Comparison of ENCODE assay signal across 8 mouse cellular contexts in the genomic region with DNA sequence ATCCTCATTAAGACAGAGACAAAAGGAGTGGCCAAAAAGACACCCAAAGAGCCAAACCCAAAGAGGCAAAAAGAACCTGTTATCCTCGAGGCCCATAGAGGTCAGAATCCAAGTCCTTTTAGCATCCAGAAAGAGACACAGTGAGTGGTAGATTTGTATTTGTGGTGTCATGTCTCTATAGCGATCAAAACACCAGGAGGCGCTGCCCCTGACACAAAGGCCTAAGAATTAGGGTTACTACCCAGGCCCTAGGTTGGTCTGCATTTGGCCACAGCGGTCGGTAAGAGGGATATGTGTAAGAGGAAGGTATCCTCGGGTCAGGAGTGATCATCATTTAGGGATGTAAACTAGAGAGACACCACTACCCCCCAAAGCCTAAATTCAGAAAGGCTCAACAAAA. TPM values are rescaled to one million over a fixed set of nuclear protein-coding genes. Genes with fewer than 3 reads are reported as not detected.
A peak's percentile ranks its signal among the peaks of the same experiment; 100 is the strongest.
DNase-seq lines count a peak whose midpoint lies in the region; ATAC-seq lines count a peak whose summit lies in the region.

No protein-coding gene starts in this region.

- 0 out of 2 replicates have a peak, but pooled peaks cover 4% of the 10 kb centered on the region for H3K36me3 ChIP-seq in kidney, embryonic 15.5 days
- no peaks in the 10 kb centered on the region for H3K36me3 ChIP-seq in neural tube, embryonic 13.5 days

- H3K27me3 ChIP-seq in kidney, embryonic 15.5 days, result no peaks in the 10 kb centered on the region
- H3K27me3 ChIP-seq in neural tube, embryonic 13.5 days, result no peaks in the 10 kb centered on the region

- H3K9me3 ChIP-seq in kidney, embryonic 15.5 days (replicated peaks), result no peaks in the 10 kb centered on the region
- no peaks in the 10 kb centered on the region for H3K9me3 ChIP-seq in neural tube, embryonic 13.5 days

- ATAC-seq in kidney, embryonic 15.5 days (replicated peaks; ENCODE audit: low FRiP score), result no peak
- ATAC-seq in neural tube, embryonic 13.5 days (ENCODE audit: low read depth), result no peak

- H3K4me2 ChIP-seq in kidney, embryonic 15.5 days, result peak overlapping the region; percentile 98
- H3K4me2 ChIP-seq in neural tube, embryonic 13.5 days, result peak overlapping the region; percentile 84

- H3K9ac ChIP-seq in kidney, embryonic 15.5 days, result no peak overlapping the region
- no peak overlapping the region for H3K9ac ChIP-seq in neural tube, embryonic 13.5 days

- peaks cover 26% of the 10 kb centered on the region for H3K4me1 ChIP-seq in kidney, embryonic 15.5 days
- H3K4me1 ChIP-seq in neural tube, embryonic 13.5 days (replicated peaks), result peaks cover 25% of the 10 kb centered on the region

- H3K27ac ChIP-seq in kidney, embryonic 15.5 days, result no peak overlapping the region
- H3K27ac ChIP-seq in neural tube, embryonic 13.5 days (replicated peaks), result no peak overlapping the region

- no peak for DNase-seq in kidney, postnatal 10 days
- peak; percentile 65 for DNase-seq in c-Kit-positive CD71-positive TER-119-negative erythroid progenitor cells, embryonic 14.5 days (ENCODE audit: low read depth)
- peak; percentile 60 for DNase-seq in induced T-regulatory cell, adult 2 months (ENCODE audit: low read depth)
- DNase-seq in right cerebral cortex, postnatal 10 days (ENCODE audit: low spot score in 2 of 2), result no peak
- no peak for DNase-seq in urinary bladder, adult 18-20 months (ENCODE audit: low spot score in 2 of 2)
- no peak for DNase-seq in testis, postnatal 14 days (ENCODE audit: low spot score)

- WGBS in kidney, embryonic 15.5 days, result 31% methylated on average over 6 of the region's 6 CpGs
- WGBS in neural tube, embryonic 13.5 days, result 25% methylated on average over 6 of the region's 6 CpGs

- H3K4me3 ChIP-seq in kidney, embryonic 15.5 days (replicated peaks), result peak overlapping the region; percentile 67
- H3K4me3 ChIP-seq in neural tube, embryonic 13.5 days, result peak overlapping the region; percentile 61

RNA-seq across cellular contexts. Expression of gene Bloc1s3, which starts 1.8 kb away (rescaled TPM):
- 2.3 and 2.6 TPM in 2 replicates for polyA plus RNA-seq in kidney, embryonic 15.5 days (2015; fragmentation: Nextera tagmentation; extraction: Ambion mirVana)
- 3.5 and 3.6 TPM in 2 replicates for polyA plus RNA-seq in neural tube, embryonic 13.5 days (2015; fragmentation: Nextera tagmentation; extraction: Ambion mirVana)

RNA-seq across cellular contexts. Expression of gene Trappc6a, which starts 1.9 kb away (rescaled TPM):
- polyA plus RNA-seq in kidney, embryonic 15.5 days (2015; fragmentation: Nextera tagmentation; extraction: Ambion mirVana), result 76.2 and 81.2 TPM in 2 replicates
- polyA plus RNA-seq in neural tube, embryonic 13.5 days (2015; fragmentation: Nextera tagmentation; extraction: Ambion mirVana), result 46.4 and 49.0 TPM in 2 replicates

RNA-seq across cellular contexts. Expression of gene Nkpd1, which starts 11.3 kb away (rescaled TPM):
- 0.10 and 0.15 TPM in 2 replicates for polyA plus RNA-seq in kidney, embryonic 15.5 days (2015; fragmentation: Nextera tagmentation; extraction: Ambion mirVana)
- polyA plus RNA-seq in neural tube, embryonic 13.5 days (2015; fragmentation: Nextera tagmentation; extraction: Ambion mirVana), result 0.14 TPM in 1 of 2 replicates, not detected in the other

RNA-seq across cellular contexts. Expression of gene Exoc3l2, which starts 43.2 kb away (rescaled TPM):
- polyA plus RNA-seq in kidney, embryonic 15.5 days (2015; fragmentation: Nextera tagmentation; extraction: Ambion mirVana), result 3.0 TPM in 2 replicates
- 0.32 and 0.52 TPM in 2 replicates for polyA plus RNA-seq in neural tube, embryonic 13.5 days (2015; fragmentation: Nextera tagmentation; extraction: Ambion mirVana)

RNA-seq across cellular contexts. Expression of gene Mark4, which starts 47.7 kb away (rescaled TPM):
- polyA plus RNA-seq in kidney, embryonic 15.5 days (2015; fragmentation: Nextera tagmentation; extraction: Ambion mirVana), result 6.6 and 9.4 TPM in 2 replicates
- polyA plus RNA-seq in neural tube, embryonic 13.5 days (2015; fragmentation: Nextera tagmentation; extraction: Ambion mirVana), result 14.9 and 16.1 TPM in 2 replicates

Comparison
In these comparisons a context has a peak if more than half of its experiments do, and no peak if none do; other contexts are left out.
1. DNase-seq: peak in c-Kit-positive CD71-positive TER-119-negative erythroid progenitor cells, embryonic 14.5 days (single experiment) and induced T-regulatory cell, adult 2 months (single experiment); none in kidney, postnatal 10 days (single experiment), right cerebral cortex, postnatal 10 days (0 of 2), urinary bladder, adult 18-20 months (0 of 2) and testis, postnatal 14 days (single experiment).